Mouse (Mus musculus) limb, embryonic 15.5 days (tissue): Measurements from ENCODE around the gene Tmem176a. TPM values are rescaled to one million over a fixed set of nuclear protein-coding genes. Genes with fewer than 3 reads are reported as not detected.

Experiments
- polyA plus RNA-seq: library from polyadenylated mRNA; unstranded; fragments of >200 nt; fragmentation: Nextera tagmentation; extraction: Ambion mirVana; gene quantifications from 2 replicates; pipeline ENCODE4 v1.2.1, GENCODE M21; 2015

Tmem176a gene
- polyA plus RNA-seq, 1 experiment from 2014 or later, result 54.3 TPM

Other genes starting within 250 kb of the Tmem176a start
- 21.0 and 23.9 TPM in 2 replicates for gene Repin1, start 247.0 kb upstream of the Tmem176a start, polyA plus RNA-seq
- 0.79 and 1.1 TPM in 2 replicates for gene Gm44965, start 247.0 kb upstream of the Tmem176a start, polyA plus RNA-seq
- 5.1 and 5.4 TPM in 2 replicates for gene Zfp775, start 238.9 kb upstream of the Tmem176a start, polyA plus RNA-seq
- 0.99 and 1.2 TPM in 2 replicates for gene AI854703, start 214.2 kb upstream of the Tmem176a start, polyA plus RNA-seq
- 1.4 and 1.5 TPM in 2 replicates for gene Gimap8, start 193.7 kb upstream of the Tmem176a start, polyA plus RNA-seq
- 6.9 and 7.5 TPM in 2 replicates for gene Gimap9, start 164.8 kb upstream of the Tmem176a start, polyA plus RNA-seq
- gene Gimap4, start 156.4 kb upstream of the Tmem176a start, polyA plus RNA-seq, result 17.5 and 20.6 TPM in 2 replicates
- gene Gimap6, start 132.7 kb upstream of the Tmem176a start, polyA plus RNA-seq, result 22.4 and 26.0 TPM in 2 replicates
- gene Gm28053, start 122.3 kb upstream of the Tmem176a start, polyA plus RNA-seq, result 1.6 and 2.4 TPM in 2 replicates
- gene Gimap7, start 122.3 kb upstream of the Tmem176a start, polyA plus RNA-seq, result not detected in 2 replicates
- gene Gimap1, start 101.9 kb upstream of the Tmem176a start, polyA plus RNA-seq, result 13.5 and 15.4 TPM in 2 replicates
- 5.6 and 5.7 TPM in 2 replicates for gene Gimap5, start 94.7 kb upstream of the Tmem176a start, polyA plus RNA-seq
- gene Gimap3, start 70.1 kb upstream of the Tmem176a start, polyA plus RNA-seq, result not detected in 2 replicates
- 230 and 235 TPM in 2 replicates for gene Tmem176b, start 577 bp downstream of the Tmem176a start, polyA plus RNA-seq
- not detected in 2 replicates for gene Aoc1, start 32.0 kb downstream of the Tmem176a start, polyA plus RNA-seq
- gene 1600015I10Rik, start 89.0 kb downstream of the Tmem176a start, polyA plus RNA-seq, result 0.05 TPM in 1 of 2 replicates, not detected in the other
- gene Doxl2, start 134.0 kb downstream of the Tmem176a start, polyA plus RNA-seq, result not detected in 2 replicates
- gene Svs1, start 145.9 kb downstream of the Tmem176a start, polyA plus RNA-seq, result not detected in 2 replicates
- gene Gpnmb, start 195.6 kb downstream of the Tmem176a start, polyA plus RNA-seq, result 1.6 and 2.1 TPM in 2 replicates
- gene Malsu1, start 232.9 kb downstream of the Tmem176a start, polyA plus RNA-seq, result 57.0 and 61.7 TPM in 2 replicates